Mouse (Mus musculus): ENCODE measurements around the gene Klhl26.

GRCm38 (mm10) chr8:70511770-70512169, 35.0 kb upstream of the Klhl26 start:
- no peak for TF ChIP-seq POLR2A (IDR thresholded peaks at IDR 0.05; ENCODE audit: insufficient read length, low read depth)
- peak; percentile 62 for TF ChIP-seq POLR2AphosphoS2 (IDR thresholded peaks at IDR 0.05; ENCODE audit: insufficient read length, low read depth)
- TF ChIP-seq E2F4 (IDR thresholded peaks at IDR 0.05; ENCODE audit: insufficient read depth): no peak
- TF ChIP-seq MAX (IDR thresholded peaks at IDR 0.05; ENCODE audit: low read depth): no peak
- no peak for TF ChIP-seq MYOG (IDR thresholded peaks at IDR 0.05; ENCODE audit: control insufficient read depth in 1 of 3, insufficient read depth in 1 of 3, insufficient read length in 2 of 3, low read depth in 2 of 3)
- TF ChIP-seq SRF (IDR thresholded peaks at IDR 0.05; ENCODE audit: control insufficient read depth, insufficient read length, low read depth): no peak
- TF ChIP-seq CEBPB (IDR thresholded peaks at IDR 0.05; ENCODE audit: insufficient read depth, poor library complexity, severe bottlenecking): no peak
- no peak for TF ChIP-seq USF1 (IDR thresholded peaks at IDR 0.05; ENCODE audit: low read depth)
- TF ChIP-seq TCF12 (IDR thresholded peaks at IDR 0.05; ENCODE audit: insufficient read depth, poor library complexity, severe bottlenecking): no peak
- TF ChIP-seq MYOD1 (IDR thresholded peaks at IDR 0.05; ENCODE audit: control insufficient read depth in 1 of 3, insufficient read length in 2 of 3, low read depth in 2 of 3): no peak
- no peak for TF ChIP-seq REST (IDR thresholded peaks at IDR 0.05; ENCODE audit: insufficient read depth, insufficient read length)

All from myocyte (in vitro differentiated cells).